Mouse (Mus musculus) spleen, adult 2 months (tissue): ENCODE results near the gene Tor1aip2.

ENCODE experiments used
- CTCF ChIP-seq: fragments of 200-500 bp; IDR thresholded peaks from 2 replicates; pipeline ENCODE4 v1.5.1; 2011; ENCODE audit warnings: mild to moderate bottlenecking, inconsistent platforms; ENCODE audit not compliant: insufficient read depth, insufficient read length, insufficient replicate concordance; ENCODE audit errors: extremely low read depth
- POLR2A ChIP-seq: fragments of 200-500 bp; IDR thresholded peaks from 2 replicates; pipeline ENCODE4 v1.6.1; 2011; ENCODE audit warnings: low read depth, low read length, inconsistent platforms

DNA sequence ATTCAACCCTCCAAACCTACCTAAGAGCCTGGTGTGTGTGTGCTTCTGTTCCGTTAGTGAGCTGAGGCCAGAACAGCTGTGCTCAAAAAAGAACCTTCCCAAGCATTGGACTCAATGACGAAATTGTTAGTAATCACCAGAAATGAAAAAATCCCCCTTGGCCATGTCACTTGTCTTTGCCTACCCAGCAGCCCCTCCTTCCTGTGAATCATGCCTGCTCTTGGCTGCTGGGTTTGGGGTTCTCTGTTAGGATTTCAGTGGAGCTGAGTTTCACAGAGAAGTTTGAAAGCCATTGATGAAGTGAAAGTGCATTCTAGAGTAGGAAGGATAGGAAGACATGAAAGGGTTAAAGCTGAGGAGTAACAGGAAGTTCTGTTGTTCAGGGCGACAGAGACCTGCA, 30.9 kb downstream of the Tor1aip2 start:
- TF ChIP-seq POLR2A = no peak
- no peak for TF ChIP-seq CTCF
